Mouse (Mus musculus) kidney, adult 2 months (tissue): ENCODE data around the gene Tlx1. TPM values are rescaled to one million over a fixed set of nuclear protein-coding genes. Genes with fewer than 3 reads are reported as not detected.

Experiments
- DNase-seq: peaks from one replicate; pipeline ENCODE4 v3.0.0; 2021
- H3K27ac ChIP-seq: fragments of 200-500 bp; 2 replicates; pipeline ENCODE4 v1.5.1; 2012; ENCODE audit warnings: low read depth, low read length, control low read depth, inconsistent platforms; ENCODE audit not compliant: insufficient read depth
- H3K27me3 ChIP-seq: fragments of 200-500 bp; replicated peaks from 2 replicates; pipeline ENCODE4 v1.6.1; 2012; ENCODE audit warnings: mild to moderate bottlenecking, moderate library complexity, low read length, inconsistent platforms; ENCODE audit not compliant: control insufficient read depth, insufficient read depth
- H3K36me3 ChIP-seq: fragments of 200-500 bp; 2 replicates; pipeline ENCODE4 v1.6.1; 2012; ENCODE audit warnings: mild to moderate bottlenecking, moderate library complexity, low read length, inconsistent platforms; ENCODE audit not compliant: control insufficient read depth, insufficient read depth
- H3K4me1 ChIP-seq: fragments of 200-500 bp; 2 replicates; pipeline ENCODE4 v1.6.1; 2011; ENCODE audit warnings: low read length; ENCODE audit not compliant: control insufficient read depth, insufficient read depth
- H3K4me3 ChIP-seq: fragments of 200-500 bp; 2 replicates; pipeline ENCODE4 v1.5.1; 2011; ENCODE audit warnings: mild to moderate bottlenecking, low read depth, low read length, control low read depth; ENCODE audit not compliant: insufficient read depth
- CTCF ChIP-seq: fragments of 200-500 bp; conservative IDR thresholded peaks from 2 replicates; pipeline ENCODE4 v1.5.1; 2011; ENCODE audit warnings: low read depth, mild to moderate bottlenecking, control low read depth, low read length, moderate library complexity, mixed read lengths; ENCODE audit not compliant: insufficient read depth, insufficient read length
- POLR2A ChIP-seq: fragments of 200-500 bp; IDR thresholded peaks from one replicate; pipeline ENCODE4 v1.6.1; 2011; ENCODE audit warnings: low read depth, low read length, control low read depth
- WGBS: fragments of 180-500 bp; shearing (Covaris S2); methylation state at CpG from one replicate; pipeline ENCODE4 v1.1.7; 2018; 5-methylcytosine and 5-hydroxymethylcytosine counted together
- polyA plus RNA-seq: library from polyadenylated mRNA; depleted of rRNA; stranded (reverse); fragments of >200 nt; gene quantifications from 2 replicates; pipeline ENCODE4 v1.2.3, GENCODE M21; 2012; rRNA removed

The Tlx1 gene
- not detected in 2 replicates for polyA plus RNA-seq

DNA sequence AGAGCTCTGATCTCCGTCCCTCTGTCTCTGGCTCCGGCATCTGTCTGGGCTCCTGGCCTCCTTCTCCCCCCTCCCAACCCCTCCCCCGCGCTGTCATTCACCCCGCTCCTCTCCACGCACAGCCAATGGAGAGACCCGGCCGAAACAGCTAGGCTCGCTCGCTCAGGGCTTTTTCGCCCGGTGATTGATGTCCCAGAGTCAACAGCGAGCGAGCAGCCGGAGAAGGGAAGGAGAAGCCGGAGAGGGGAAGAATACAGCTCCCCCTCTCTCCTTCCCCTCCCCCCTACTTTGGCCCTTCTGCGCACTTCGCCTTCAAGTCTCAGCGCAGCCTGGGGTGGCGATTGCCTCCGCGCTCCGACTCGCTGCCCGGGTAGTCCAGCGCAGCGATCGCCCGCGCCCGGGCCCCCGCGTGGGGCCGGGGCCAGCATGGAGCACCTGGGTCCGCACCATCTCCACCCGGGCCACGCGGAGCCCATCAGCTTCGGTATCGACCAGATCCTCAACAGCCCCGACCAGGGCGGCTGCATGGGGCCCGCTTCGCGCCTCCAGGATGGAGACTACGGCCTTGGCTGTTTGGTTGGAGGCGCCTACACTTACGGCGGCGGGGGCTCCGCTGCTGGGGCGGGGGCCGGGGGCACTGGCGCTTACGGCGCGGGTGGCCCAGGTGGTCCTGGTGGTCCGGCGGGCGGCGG is at the start of gene Tlx1:
TSS of gene Tlx1 (plus strand) at position 191 of the 692 bp plus-strand sequence.
- 3% methylated on average over 61 of the region's 61 CpGs for WGBS
- H3K36me3 ChIP-seq = no peaks in the 10 kb centered on the region
- no peaks in the 10 kb centered on the region for H3K4me1 ChIP-seq
- no peak for TF ChIP-seq CTCF
- TF ChIP-seq POLR2A = no peak
- H3K4me3 ChIP-seq = no peak within 1 kb of the TSS
- peaks cover 8% of the 10 kb centered on the region for H3K27me3 ChIP-seq
- H3K27ac ChIP-seq = no peak within 1 kb of the TSS
- DNase-seq = no peak

- WGBS = 55% methylated on average over 1 of the region's 1 CpGs
- TF ChIP-seq POLR2A (no peak), CTCF (no peak)
- no peaks in the 10 kb centered on the region; the same call in 1 of the 2 replicates for H3K4me1 ChIP-seq
- H3K27me3 ChIP-seq = no peaks in the 10 kb centered on the region; the same call in 1 of the 2 replicates
- DNase-seq = no peak
- H3K36me3 ChIP-seq = no peaks in the 10 kb centered on the region
- H3K27ac ChIP-seq = no peak overlapping the region
- H3K4me3 ChIP-seq = no peak overlapping the region
Measured at GRCm38 (mm10) chr19:45105591-45105990, 44.9 kb upstream of the Tlx1 start.

DNA sequence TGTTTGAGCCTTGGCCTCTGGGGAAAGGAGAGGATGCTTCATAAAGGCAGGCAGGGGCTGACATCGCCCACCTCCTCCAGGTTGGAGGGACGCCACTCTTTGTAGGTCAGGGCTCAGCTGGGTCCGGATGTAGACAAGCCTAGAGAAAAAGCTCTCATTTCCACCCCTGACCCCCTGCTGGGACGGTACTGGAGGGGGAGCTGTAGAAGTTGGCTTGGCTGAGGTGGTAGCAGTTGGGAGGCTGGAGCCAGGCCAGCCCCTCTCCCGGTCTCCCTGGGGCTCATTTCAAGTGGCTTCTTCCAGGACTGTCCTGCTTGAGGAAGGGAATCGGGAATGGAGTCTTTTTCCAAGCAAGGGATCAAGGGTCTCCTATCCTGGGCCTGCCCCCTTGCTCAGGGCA is 43.8 kb upstream of the Tlx1 start:
- no peaks in the 10 kb centered on the region; the same call in 1 of the 2 replicates for H3K27me3 ChIP-seq
- 49% methylated on average over 6 of the region's 6 CpGs for WGBS

GRCm38 (mm10) chr19:45110681-45111080 is 39.8 kb upstream of the Tlx1 start:
- Histone ChIP-seq H3K27me3 (no peaks in the 10 kb centered on the region), H3K27ac (no peak overlapping the region), H3K4me3 (no peak overlapping the region), H3K4me1 (no peaks in the 10 kb centered on the region), H3K36me3 (no peaks in the 10 kb centered on the region)
- 66% methylated on average over 8 of the region's 8 CpGs for WGBS
- no peak for DNase-seq
- no peak for TF ChIP-seq CTCF
- TF ChIP-seq POLR2A = no peak

More for the DNA sequence above, 43.8 kb upstream of the Tlx1 start:
- Histone ChIP-seq H3K4me3 (no peak overlapping the region), H3K27ac (no peak overlapping the region), H3K36me3 (no peaks in the 10 kb centered on the region), H3K4me1 (no peaks in the 10 kb centered on the region)
- no peak for DNase-seq
- TF ChIP-seq POLR2A (no peak), CTCF (no peak)

GRCm38 (mm10) chr19:45112444-45112843 is 38.0 kb upstream of the Tlx1 start:
- Histone ChIP-seq H3K36me3 (no peaks in the 10 kb centered on the region), H3K4me1 (no peaks in the 10 kb centered on the region), H3K27ac (no peak overlapping the region), H3K27me3 (no peaks in the 10 kb centered on the region), H3K4me3 (no peak overlapping the region)
- TF ChIP-seq POLR2A = no peak
- TF ChIP-seq CTCF = no peak
- WGBS = 86% methylated on average over 6 of the region's 6 CpGs
- DNase-seq = no peak

- WGBS = 14% methylated on average over 18 of the region's 18 CpGs
- peak; percentile 31 for DNase-seq
- no peaks in the 10 kb centered on the region for H3K27me3 ChIP-seq
Measured at GRCm38 (mm10) chr19:45113791-45114460, 36.6 kb upstream of the Tlx1 start.

GRCm38 (mm10) chr19:45114772-45115171 is 35.7 kb upstream of the Tlx1 start:
- no peak for TF ChIP-seq POLR2A
- H3K36me3 ChIP-seq = no peaks in the 10 kb centered on the region
- no peaks in the 10 kb centered on the region for H3K27me3 ChIP-seq
- 61% methylated on average over 3 of the region's 3 CpGs for WGBS
- no peak overlapping the region for H3K4me3 ChIP-seq
- no peak for DNase-seq
- no peak overlapping the region for H3K27ac ChIP-seq
- no peaks in the 10 kb centered on the region for H3K4me1 ChIP-seq

More at GRCm38 (mm10) chr19:45113791-45114460, 36.6 kb upstream of the Tlx1 start:
- Histone ChIP-seq H3K4me1 (no peaks in the 10 kb centered on the region), H3K4me3 (no peak overlapping the region), H3K36me3 (no peaks in the 10 kb centered on the region), H3K27ac (no peak overlapping the region)
- no peak for TF ChIP-seq CTCF
- TF ChIP-seq POLR2A = no peak
